Mouse (Mus musculus): ENCODE data around the gene Fstl4.
A peak's percentile ranks its signal among the peaks of the same experiment; 100 is the strongest.

The Fstl4 gene

DNA sequence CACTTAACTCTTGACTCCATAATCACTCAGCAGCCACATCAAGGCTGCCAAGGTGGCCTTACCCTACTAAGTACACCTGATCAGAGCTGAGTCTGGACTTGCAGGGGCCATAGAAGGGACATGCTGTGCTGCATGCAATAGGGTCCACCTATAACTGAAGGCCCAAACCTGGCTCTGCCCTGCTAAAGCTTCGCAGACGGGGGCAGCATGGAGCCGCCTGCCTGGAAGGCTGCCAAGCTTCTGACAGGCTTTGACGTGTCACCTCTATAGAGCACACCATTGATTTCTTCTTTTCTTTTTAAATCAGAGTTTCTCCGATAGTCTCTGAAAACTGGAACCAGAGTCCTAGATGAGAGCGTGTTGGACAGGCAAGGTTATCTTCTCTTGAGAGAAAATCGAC is 146.4 kb downstream of the Fstl4 start:
- no peak for DNase-seq (ENCODE audit: low spot score in 2 of 2)

- DNase-seq (ENCODE audit: low spot score in 2 of 2) = peak in 1 of 2 experiments; percentile 8
Observed at GRCm38 (mm10) chr11:52914431-52914830, 150.0 kb downstream of the Fstl4 start.

DNA sequence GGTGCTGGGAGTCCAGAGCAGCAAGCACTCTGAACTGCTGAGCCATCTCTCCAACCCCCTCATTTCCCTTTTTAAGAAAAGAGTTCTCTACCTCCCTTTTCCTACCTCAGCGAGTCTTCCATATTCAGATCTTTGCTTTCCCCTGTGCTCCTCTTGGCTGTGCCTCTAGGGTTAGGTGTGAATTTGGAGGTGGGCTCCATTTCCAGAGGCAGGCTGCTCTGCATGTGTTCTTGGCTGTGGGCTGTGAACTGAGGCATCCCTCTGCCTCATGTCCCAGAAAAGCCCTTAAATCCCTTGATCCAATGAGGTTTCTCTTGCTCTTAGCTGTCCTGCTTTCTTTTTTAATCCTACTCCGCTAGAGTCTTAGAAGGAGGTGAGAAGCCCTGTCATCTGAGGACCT is 151.2 kb downstream of the Fstl4 start:
- DNase-seq (ENCODE audit: low spot score in 2 of 2) = no peak

DNA sequence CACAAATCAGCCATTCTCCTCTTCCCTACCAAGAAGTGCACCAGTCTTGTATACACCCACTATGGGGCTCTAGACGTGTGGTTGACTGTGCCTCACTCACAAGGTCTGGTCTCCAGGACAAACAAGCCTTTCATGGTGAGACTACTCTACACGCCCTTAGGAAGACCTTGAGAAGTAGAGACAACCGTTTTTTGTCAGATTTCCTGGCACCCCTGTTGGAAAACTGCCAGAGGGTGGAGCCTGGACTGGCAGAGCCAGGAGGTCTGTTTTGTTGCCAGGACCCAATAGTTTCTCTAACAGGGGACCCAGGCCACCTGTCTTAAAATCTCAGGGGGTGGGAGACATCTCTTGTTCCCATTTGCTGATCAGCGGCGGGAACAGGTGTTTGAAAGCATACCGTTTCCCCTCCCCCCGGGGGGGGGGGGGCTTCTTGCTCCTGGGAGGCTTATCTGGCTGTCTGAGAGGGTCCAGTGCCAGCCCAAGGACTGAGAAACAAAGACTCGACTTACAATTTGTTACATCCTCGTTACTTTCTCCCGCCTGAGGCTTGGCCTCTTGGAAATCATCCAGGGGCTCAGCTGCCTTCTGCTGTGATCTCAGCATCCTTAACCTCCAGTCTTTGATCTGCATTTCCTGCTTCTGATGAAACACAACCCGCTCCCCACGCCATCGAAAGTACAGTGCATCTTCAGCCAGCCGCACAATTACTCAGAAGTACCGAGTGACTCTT is 155.0 kb downstream of the Fstl4 start:
- peak in 1 of 2 experiments; percentile 10 for DNase-seq (ENCODE audit: low spot score in 2 of 2)

DNA sequence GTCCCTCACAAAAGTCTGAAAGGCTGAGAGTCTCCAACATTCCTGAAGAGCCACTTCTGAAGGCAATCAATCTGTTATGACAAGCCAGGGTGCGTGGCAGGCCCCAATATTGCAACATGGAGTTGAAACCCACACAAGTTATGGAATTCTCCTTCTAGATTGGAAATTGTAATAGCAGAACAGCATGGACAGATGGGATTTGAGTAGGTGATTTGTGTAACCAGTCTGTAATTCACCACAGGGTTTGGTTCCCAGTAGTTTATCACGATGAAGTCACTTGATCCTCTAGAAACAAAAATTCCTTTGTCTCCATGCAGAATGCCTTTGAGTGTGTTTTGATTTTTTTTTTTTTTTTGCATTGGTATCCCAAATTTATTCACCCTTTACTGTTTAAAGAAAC is 159.8 kb downstream of the Fstl4 start:
- no peak for DNase-seq (ENCODE audit: low spot score in 2 of 2)

GRCm38 (mm10) chr11:52928321-52928720 is 163.9 kb downstream of the Fstl4 start:
- DNase-seq (ENCODE audit: low spot score in 2 of 2) = no peak

DNA sequence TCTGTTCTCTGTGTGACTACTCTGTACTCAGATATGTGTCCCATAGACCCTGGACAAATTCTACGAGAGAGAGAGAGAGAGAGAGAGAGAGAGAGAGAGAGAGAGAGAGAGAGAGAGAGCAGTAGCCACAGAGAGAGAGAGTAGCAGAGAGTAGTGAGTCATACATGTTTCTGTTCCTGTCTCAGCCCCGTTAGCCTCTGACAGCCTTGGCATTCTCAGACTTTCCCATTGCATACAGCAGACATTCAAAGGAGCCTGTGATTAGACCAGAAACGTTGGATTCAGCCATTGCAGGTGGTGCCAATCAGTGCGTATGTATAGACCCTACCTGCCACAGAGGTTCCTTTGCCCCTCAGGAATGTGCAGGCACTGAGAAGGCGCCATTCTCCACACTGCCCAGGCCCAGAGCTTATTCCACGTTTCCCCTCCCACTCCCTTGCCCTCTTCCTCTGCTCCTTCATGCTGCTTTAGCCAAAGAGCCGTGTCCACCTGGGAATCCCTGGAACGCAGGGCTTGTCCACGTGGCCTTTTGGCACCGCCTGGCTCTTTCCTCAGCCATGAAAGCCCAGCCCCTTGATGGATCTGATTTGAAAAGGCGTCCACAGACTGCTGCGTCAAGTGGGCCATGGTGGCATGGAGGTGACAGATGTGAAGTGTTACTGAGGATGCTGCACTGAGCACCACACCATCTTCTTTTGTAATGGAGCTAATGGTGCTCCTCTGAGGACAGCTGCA is 175.1 kb downstream of the Fstl4 start:
- DNase-seq (ENCODE audit: low spot score in 2 of 2) = no peak

GRCm38 (mm10) chr11:52942967-52943366 is 178.5 kb downstream of the Fstl4 start:
- DNase-seq (ENCODE audit: low spot score in 2 of 2) = no peak

GRCm38 (mm10) chr11:52954995-52955394 is 190.6 kb downstream of the Fstl4 start:
- no peak for DNase-seq (ENCODE audit: low spot score in 2 of 2)

DNA sequence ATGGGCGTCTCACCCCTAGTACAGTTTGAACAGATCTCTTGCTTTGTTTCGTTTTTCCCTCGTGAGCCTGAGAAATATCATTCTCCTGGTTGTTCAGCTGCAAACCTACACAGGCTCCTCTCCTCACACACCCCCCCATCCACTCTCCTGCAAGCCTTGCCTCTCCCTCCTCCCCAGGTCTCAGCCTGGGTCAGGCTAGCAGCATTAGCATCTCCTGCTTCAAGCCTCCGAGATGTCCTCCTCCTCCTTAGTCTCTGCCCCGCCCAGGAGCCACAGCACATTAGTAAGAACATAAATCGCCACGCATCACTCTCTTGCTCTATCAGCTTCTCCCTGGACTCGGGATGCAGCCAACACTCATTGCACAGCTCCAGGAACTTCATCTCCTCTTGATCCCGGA is 204.4 kb downstream of the Fstl4 start:
- no peak for DNase-seq (ENCODE audit: low spot score in 2 of 2)

- no peak for DNase-seq (ENCODE audit: low spot score in 2 of 2)
Observed at GRCm38 (mm10) chr11:52970396-52970795, 206.0 kb downstream of the Fstl4 start.

DNA sequence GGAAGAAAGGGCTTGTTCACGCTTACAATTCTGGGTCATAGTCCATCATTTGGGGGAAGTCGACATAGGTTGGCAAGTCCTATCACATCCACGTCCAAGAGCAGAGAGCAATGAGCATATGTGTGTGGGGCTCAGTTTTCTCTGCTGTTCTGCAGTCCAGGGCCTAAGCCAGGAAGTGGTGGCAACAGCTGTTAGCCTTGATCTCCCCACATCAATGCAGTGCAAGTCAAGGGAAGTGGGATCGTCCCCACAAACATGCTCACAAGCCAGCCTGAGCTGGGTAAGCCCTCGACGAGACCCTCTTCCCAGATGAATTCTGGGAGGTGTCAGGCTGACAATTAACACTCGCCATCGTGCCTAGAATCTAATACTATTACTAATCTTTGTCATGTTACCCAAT is 222.6 kb downstream of the Fstl4 start:
- peak; percentile 55 to 60 for DNase-seq (ENCODE audit: low spot score in 2 of 2)

DNA sequence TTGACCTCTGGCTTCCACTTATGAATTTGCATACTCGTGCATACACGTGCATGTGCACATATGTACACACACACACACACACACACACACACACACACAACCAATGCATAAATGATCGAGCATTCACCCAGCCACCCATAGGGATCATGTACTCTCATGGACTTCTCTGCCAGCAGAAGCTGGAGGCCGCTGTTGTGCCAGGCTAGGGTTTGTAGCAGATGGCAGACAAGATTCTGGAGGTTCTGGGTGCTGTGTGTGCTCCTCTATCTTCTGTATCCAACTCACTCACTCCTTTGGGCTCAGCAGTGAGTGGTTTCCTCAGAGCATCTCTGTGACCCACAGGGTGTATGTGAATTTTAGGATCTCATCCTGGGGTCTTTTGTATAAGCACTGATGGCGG is 230.3 kb downstream of the Fstl4 start:
- no peak for DNase-seq (ENCODE audit: low spot score in 2 of 2)

- DNase-seq (ENCODE audit: low spot score in 2 of 2) = no peak
Observed at GRCm38 (mm10) chr11:52996434-52997093, 232.1 kb downstream of the Fstl4 start.

GRCm38 (mm10) chr11:52997421-52997820 is 233.0 kb downstream of the Fstl4 start:
- no peak for DNase-seq (ENCODE audit: low spot score in 2 of 2)

GRCm38 (mm10) chr11:53000226-53000625 is 235.8 kb downstream of the Fstl4 start:
- DNase-seq (ENCODE audit: low spot score in 2 of 2) = no peak

DNA sequence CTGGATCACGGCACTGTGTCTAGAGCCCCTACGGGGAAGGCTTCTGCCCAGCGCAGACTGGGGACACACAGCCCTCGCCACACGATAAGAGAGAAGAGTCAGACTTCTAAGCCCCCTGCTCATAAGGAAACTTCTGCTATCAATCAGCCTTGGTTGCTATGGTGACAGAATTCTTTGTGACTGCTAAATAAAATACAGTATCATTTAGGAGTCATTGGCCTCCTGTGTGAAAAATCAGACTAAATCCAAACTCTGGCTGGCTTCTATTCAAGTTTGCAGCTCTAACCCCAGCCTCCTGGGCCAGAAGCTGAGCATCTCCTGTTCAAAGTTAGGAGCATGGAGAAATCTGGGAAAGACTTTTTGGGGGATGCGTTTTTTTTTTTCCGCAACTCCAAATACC is 238.9 kb downstream of the Fstl4 start:
- no peak for DNase-seq (ENCODE audit: low spot score in 2 of 2)

GRCm38 (mm10) chr11:53003811-53004210 is 239.4 kb downstream of the Fstl4 start:
- no peak for DNase-seq (ENCODE audit: low spot score in 2 of 2)

DNA sequence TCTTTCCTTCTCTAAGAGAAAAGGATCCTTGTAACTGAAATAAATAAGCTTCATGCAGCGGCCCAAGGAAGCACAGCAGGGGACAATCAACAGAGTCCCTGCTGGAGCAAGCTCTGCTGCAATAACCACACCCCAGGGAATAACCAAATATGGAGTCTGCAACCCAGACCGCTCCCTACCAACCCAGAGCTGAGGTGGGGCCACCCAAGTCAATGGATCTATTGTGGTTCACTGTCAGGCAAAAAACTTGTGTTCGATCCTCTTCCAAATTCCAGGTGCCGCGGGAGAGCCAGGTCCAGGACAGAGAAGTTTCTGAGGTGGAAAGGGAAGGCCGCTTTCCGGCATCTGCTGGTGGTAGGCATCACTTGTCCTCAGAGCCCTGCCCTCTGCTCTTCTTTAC is 245.2 kb downstream of the Fstl4 start:
- DNase-seq (ENCODE audit: low spot score in 2 of 2) = no peak

GRCm38 (mm10) chr11:53011996-53012505 is 247.6 kb downstream of the Fstl4 start:
- DNase-seq (ENCODE audit: low spot score in 2 of 2) = no peak

DNA sequence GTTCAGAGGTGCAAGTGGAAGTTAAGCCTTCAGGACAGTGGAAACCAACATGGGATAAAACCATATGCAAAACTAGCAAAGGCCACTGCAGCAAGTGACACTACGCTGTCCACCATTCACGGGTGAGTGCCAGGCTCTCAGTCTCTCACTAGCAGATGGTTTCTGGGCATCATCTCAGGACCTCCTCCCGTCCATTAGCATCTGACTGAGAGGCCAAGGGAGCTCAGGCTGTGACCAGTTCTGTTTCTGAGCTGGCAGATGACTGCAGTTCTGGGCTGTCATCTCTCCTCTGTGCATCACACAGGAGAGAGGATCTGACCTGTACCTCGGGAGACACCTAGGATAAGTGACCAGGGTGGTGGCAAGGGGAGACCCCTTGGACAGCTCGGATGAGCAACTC is 249.5 kb downstream of the Fstl4 start:
- no peak for DNase-seq (ENCODE audit: low spot score in 2 of 2)

- no peak for DNase-seq (ENCODE audit: low spot score in 2 of 2)
Observed at GRCm38 (mm10) chr11:53016358-53017021, 252.1 kb downstream of the Fstl4 start.
